Mouse (Mus musculus) cerebellum, adult 2 months (tissue): ENCODE measurements around the gene Cul7.

ENCODE experiments used
- CTCF ChIP-seq: fragments of 200-500 bp; IDR thresholded peaks from 2 replicates; pipeline ENCODE4 v1.5.1; 2011; ENCODE audit warnings: low read depth, mild to moderate bottlenecking, control low read depth, low read length, moderate library complexity, borderline replicate concordance; ENCODE audit not compliant: insufficient read depth
- POLR2A ChIP-seq: fragments of 200-500 bp; IDR thresholded peaks from 2 replicates; pipeline ENCODE4 v1.6.1; 2011; ENCODE audit warnings: low read length, control low read depth, borderline replicate concordance; ENCODE audit not compliant: insufficient read depth

- TF ChIP-seq POLR2A (no peak), CTCF (no peak)
Measured at GRCm38 (mm10) chr17:46617799-46618198, 32.3 kb upstream of the Cul7 start.
